Mouse (Mus musculus) gastrocnemius, postnatal 10 days (tissue): ENCODE measurements around the gene Ugt8a. TPM values are rescaled to one million over a fixed set of nuclear protein-coding genes. Genes with fewer than 3 reads are reported as not detected.

Source experiments
- DNase-seq: peaks from one replicate; pipeline ENCODE4 v3.0.0; 2021; ENCODE audit warnings: mixed read lengths
- long read RNA-seq, 2 experiments: library from polyadenylated mRNA; stranded (forward); transcript quantifications; one replicate each; pipeline ENCODE4 v2.0.0; 2021
- total RNA-seq, 2 experiments: library from RNA; stranded (reverse); gene quantifications; 2 replicates each; pipeline ENCODE4 v1.2.3; 2021

Ugt8a gene
- total RNA-seq = 10 to 100 TPM in 1 of 2 experiments, 1 to 10 TPM in 1; 8.0 to 15.1 TPM
- long read RNA-seq, experiment 1, transcript Ugt8a-201 (6 exons, 3,740 nt) = major isoform, 10 of 10 reads
- long read RNA-seq, experiment 1, partial matches to known transcripts = 0 of 10 reads
- long read RNA-seq, experiment 1, other reads (novel, unspliced or antisense) = 0 of 10 reads
- long read RNA-seq, experiment 2, transcript Ugt8a-201 (6 exons, 3,740 nt) = major isoform, 22 of 26 reads
- long read RNA-seq, experiment 2, partial matches to known transcripts = 2 of 26 reads
- long read RNA-seq, experiment 2, other reads (novel, unspliced or antisense) = 1 of 26 reads

- peak; percentile 8 for DNase-seq
These were observed at the start of gene Ugt8a for GRCm38 (mm10) chr3:125938092-125938755. Gene Ugt8a (minus strand): TSS chr3:125938619.

- no peak for DNase-seq
These were observed 48.2 kb upstream of the Ugt8a start for GRCm38 (mm10) chr3:125986639-125987038.

- DNase-seq = no peak
These were observed 45.4 kb upstream of the Ugt8a start for GRCm38 (mm10) chr3:125983707-125984420.

DNA sequence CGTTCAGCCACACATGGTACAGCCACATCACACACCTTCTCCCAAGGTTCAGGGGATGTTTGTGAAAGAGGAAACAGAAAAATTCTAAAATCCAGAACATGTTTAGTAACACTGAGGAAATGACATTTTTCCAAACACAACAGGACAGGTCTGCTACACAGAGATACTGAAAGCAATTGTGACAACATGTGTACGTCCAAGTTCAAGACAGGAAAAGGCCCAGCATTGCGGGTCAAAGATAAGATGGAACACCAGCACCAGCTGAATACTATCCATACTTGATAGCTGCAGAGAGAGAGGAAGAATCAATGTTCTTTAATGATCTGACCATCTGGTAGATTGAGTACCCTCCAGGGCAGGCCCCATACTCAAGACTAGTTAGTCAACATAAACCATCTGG is 41.1 kb upstream of the Ugt8a start:
- DNase-seq = no peak

DNA sequence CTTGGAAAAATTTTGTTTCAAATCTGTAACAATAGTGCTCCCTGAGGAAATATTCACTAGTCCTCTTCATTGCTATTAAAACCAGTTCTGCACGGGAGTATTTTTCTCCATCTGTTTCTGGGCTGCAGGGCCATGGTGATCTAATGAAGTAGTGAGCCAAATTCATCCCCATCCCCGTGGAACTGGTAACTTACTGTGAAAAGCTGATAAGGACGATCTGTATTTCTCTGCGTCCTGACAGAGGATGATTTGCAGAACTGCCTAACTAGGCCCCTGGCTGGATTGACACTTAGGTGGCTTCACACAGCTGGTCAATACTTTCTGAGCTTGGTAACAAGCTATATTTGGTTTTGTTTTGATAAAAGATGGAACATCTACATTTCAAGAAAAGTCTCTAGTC is 37.5 kb upstream of the Ugt8a start:
- DNase-seq = no peak

GRCm38 (mm10) chr3:125969458-125969857 is 31.0 kb upstream of the Ugt8a start:
- DNase-seq = no peak

DNA sequence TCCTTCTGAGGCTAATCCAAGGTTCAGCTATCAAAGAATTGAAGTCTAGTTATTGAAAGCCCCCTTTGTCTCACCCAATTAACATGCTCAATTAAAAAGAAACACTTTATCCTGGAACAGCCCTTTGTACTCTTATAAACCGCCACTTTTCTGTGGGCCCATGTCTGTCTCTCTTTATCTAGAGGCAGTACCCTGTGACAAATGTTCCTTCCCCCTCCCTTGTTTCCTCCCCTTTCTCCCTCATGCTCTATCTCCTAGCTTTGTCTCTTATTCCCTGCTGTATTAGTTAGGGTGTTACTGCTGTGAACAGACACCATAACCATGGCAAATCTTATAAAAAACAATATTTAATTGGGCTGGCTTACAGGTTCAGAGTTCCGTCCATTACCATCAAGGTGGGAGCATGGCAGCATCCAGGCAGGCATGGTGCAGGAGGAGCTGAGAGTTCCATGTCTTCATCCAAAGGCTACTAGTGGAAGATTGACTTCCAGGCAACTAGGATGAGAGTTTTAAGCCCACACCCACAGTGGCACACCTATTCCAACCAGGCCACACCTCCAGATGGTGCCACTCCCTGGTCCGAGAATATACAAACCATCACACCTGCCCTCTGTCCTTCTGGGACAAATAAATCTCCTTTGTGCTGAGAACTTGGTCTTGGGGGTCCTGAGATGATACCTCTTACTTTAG is 17.9 kb upstream of the Ugt8a start:
- no peak for DNase-seq

- no peak for DNase-seq
These were observed 16.5 kb upstream of the Ugt8a start for GRCm38 (mm10) chr3:125954881-125955280.

- DNase-seq = no peak
These were observed 2.4 kb upstream of the Ugt8a start for GRCm38 (mm10) chr3:125940811-125941210.

DNA sequence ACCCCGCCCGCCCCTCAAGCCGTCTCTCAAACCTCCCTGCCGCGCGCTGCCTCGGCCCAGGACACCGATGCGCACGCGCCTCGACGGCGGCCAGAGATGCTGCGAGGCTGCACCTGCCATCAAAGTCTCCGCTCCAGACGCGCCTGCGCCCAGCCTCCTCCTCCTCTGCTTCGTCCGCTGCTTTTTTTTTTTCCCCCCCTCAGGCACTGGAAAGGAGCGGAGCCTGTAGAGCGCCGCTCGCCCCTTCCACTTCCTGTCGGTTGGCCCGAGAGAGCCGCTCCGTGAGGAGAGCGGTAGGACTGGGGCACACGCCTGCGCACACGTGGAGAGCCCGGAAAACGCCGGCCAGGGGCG is 314 bp upstream of the Ugt8a start:
- DNase-seq = peak; percentile 10

GRCm38 (mm10) chr3:125937536-125938091 is 805 bp downstream of the Ugt8a start:
- peak; percentile 7 for DNase-seq

DNA sequence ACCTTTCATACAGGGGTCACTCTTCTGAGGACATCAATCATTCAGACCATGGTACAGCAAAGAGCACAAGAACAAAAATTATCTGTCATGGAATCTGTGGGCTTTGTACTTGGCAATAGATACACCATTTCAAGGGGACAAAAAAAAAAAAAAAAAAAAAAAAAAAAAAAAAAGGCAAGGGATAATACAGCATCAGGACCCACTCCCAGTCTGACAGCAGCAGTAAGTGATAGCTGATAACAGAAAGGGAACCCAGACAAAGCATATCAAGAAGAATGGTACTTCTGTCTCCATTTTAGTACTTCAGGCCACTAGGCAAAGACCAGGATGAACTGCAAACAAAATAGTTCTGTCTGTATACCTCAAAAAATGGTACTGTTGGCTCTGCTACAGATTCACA is 2.6 kb downstream of the Ugt8a start:
- DNase-seq = no peak

GRCm38 (mm10) chr3:125932594-125933237 is 5.7 kb downstream of the Ugt8a start:
- DNase-seq = no peak

GRCm38 (mm10) chr3:125931059-125931458 is 7.4 kb downstream of the Ugt8a start:
- DNase-seq = no peak

DNA sequence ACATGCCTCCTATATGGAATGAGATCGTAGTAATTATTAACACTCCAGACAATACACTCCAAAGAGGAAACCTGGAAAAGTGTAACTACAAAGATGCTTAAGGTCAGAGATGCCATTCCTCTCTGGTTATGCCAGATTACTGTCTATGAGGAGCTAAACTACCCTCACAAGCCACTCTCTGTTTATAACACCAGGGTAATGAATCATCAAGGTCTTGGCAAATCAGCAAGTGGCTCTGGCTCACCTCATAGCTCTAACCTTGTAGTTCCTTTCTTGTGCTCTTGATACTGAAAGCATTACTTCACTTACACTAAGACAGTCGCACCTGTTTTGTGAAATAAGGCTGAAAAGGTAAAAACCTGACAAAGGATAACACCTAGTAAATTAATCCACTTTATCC is 17.5 kb downstream of the Ugt8a start:
- no peak for DNase-seq

- no peak for DNase-seq
These were observed 39.4 kb downstream of the Ugt8a start for GRCm38 (mm10) chr3:125898976-125899375.

DNA sequence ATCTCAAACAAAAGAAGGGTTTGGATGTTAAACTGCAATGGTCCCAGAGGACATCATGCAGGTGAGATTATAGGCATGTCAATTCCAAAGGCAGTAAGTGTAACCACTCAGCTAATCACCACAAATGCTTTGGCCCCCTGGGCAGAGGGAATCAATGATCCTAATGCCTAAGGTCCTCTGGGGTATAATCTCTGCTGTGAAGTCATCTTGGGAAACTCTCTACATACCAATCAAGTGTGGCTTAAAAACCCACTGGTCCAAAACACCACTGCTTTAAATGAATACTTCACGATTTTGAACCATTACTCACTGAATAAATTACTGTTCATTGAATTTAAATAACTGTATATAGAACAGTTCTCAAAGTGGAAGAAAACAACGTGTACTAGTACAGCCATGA is 51.3 kb downstream of the Ugt8a start:
- DNase-seq = no peak

- DNase-seq = no peak
These were observed 53.5 kb downstream of the Ugt8a start for GRCm38 (mm10) chr3:125884879-125885278.

DNA sequence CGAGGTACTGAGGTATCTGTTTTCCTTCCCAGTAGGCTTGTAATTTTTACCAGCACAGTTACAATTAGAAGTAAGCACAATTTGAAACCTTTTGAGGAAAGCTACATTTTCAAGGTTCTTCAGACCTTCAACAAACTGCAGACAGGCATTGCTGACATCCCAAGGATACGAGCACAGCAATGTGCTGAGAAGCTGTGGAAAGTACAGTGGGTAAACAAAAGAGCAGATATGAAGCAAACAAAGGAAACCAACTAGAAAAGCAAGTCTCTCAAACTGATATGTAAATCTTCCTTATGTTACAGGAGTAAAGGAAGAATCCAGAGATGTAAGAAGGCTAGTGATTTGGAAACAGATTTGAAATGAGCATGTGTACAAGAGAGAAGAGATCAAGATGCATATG is 54.0 kb downstream of the Ugt8a start:
- no peak for DNase-seq

- no peak for DNase-seq
These were observed 55.4 kb downstream of the Ugt8a start for GRCm38 (mm10) chr3:125883009-125883408.

- no peak for DNase-seq
These were observed 56.6 kb downstream of the Ugt8a start for GRCm38 (mm10) chr3:125881835-125882234.

- no peak for DNase-seq
These were observed 64.0 kb downstream of the Ugt8a start for GRCm38 (mm10) chr3:125874371-125874770.
